Mouse (Mus musculus) testis, postnatal 14 days (tissue): ENCODE measurements around the gene Pla2g4a.
"Not testable (repeated sequence)": the region's sequence is repeated elsewhere in the genome, so short reads cannot be mapped to it uniquely, and the experiment has no call there.

ENCODE experiments used
- DNase-seq: peaks from one replicate; pipeline ENCODE4 v3.0.0; 2021; ENCODE audit warnings: low spot score

Gene Pla2g4a

DNA sequence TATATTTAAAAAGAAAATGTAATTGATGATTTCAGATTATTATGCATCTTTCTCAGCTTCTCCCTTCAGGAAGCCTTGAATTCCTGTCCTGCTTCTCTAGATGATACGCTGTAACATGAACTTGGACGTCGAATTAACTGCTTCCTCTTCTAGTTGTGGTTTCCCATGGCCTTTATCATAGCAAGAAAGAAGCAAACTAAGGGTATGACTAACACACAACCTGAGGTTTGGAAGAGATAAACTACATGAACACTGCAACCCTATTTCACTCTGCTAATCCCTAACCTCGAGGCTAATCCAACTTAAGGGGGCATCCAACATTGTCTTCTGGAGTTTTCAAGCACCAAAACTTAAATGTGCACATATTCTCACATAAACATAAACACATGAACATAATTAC lies 23.3 kb downstream of the Pla2g4a start:
- DNase-seq: no peak

- DNase-seq: no peak
Observed at GRCm38 (mm10) chr1:149929140-149929539, 31.9 kb downstream of the Pla2g4a start.

- DNase-seq: not testable (repeated sequence)
Observed at GRCm38 (mm10) chr1:149923737-149924136, 37.4 kb downstream of the Pla2g4a start.

DNA sequence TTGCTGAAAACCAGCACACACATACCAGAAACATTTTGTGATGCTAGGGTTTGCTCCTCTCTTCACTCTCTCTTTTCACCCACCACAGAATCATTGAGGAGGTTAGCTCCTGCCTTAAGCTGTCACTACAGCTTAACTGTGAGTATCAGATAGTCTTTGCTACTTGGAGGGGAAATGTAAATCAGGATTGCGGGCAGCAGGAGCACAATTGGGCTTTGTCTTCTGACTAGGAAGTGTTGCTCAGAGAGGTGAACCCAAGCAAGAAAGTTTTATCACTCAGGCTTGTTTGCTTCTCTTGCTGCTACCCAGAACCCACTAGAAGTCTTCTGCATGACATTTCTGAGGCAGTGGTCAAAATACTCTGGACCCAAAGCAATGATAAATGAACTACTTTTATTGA lies 38.9 kb downstream of the Pla2g4a start:
- DNase-seq: no peak

GRCm38 (mm10) chr1:149921325-149921724 lies 39.8 kb downstream of the Pla2g4a start:
- no peak for DNase-seq

GRCm38 (mm10) chr1:149919301-149919700 lies 41.8 kb downstream of the Pla2g4a start:
- DNase-seq: no peak

- no peak for DNase-seq
Observed at GRCm38 (mm10) chr1:149912984-149913383, 48.1 kb downstream of the Pla2g4a start.

DNA sequence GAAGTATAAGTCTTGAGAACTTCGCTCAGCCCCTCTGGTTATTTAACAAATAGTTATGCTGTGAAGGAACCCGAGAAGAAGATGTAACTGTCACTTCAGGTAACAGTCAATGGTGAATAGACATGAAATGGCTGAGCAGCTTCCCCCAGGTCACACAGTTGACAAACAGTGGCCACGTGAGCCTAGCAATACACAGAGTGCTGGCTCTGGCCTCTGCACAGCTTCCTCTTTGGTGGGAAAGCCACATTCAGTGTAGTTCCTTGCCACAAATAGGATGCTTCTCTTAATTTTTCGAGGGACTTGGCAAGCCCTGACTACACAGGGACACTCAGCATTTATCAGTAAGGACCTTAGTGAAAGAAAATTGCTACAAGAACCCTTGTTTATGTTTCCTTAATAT lies 50.0 kb downstream of the Pla2g4a start:
- no peak for DNase-seq

DNA sequence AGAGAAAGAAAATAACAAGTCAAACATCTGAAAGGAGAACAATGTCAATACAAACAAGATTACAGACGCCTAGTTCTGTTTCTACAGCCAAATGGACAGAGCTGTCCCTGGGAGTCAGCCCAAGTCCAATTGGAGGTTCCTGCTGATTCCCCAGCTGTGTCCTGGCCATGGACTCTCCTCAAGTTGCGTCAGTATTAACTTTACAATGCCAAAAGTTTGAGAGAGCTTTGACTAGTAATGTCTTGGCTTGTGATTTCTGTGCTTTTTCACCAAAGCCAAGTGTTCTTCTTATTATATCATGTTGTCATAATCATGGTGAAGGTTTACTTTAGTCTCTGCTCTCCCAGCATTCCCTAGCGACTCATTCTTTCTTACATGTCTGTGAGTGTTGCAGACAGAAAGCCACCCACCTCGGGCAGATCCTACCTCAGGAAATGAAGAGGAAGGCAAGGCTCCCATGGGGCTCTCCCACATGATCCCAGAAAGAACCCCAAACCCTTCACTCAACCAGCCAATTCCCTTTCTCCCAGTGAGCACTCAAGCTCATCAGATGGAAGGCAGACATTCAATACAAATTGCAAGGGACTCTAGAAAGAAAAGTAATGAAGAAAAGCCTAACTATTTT lies 63.0 kb downstream of the Pla2g4a start:
- no peak for DNase-seq

GRCm38 (mm10) chr1:149896590-149896989 lies 64.5 kb downstream of the Pla2g4a start:
- DNase-seq: no peak

- DNase-seq: no peak
Observed at GRCm38 (mm10) chr1:149894940-149895339, 66.2 kb downstream of the Pla2g4a start.

DNA sequence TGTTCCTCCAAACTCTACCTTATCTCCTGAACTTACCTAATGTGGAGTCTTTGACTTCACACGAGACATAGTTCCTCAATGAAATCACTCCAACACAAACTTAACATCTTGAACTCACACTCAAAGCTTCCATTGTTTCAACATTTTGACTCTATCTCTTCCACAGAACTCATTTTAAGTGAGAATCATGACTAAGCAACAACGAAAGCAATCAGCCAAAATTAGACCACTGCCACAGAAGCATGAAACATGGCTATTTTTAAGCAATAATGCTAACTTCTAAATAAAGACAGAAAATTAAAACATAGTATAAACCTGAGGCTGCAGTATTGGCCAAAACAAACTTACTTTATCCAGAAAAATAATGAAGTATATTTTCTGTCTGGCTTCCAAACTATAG lies 67.2 kb downstream of the Pla2g4a start:
- no peak for DNase-seq

GRCm38 (mm10) chr1:149891057-149891456 lies 70.0 kb downstream of the Pla2g4a start:
- no peak for DNase-seq

- DNase-seq: no peak
Observed at GRCm38 (mm10) chr1:149882419-149883025, 78.6 kb downstream of the Pla2g4a start.

DNA sequence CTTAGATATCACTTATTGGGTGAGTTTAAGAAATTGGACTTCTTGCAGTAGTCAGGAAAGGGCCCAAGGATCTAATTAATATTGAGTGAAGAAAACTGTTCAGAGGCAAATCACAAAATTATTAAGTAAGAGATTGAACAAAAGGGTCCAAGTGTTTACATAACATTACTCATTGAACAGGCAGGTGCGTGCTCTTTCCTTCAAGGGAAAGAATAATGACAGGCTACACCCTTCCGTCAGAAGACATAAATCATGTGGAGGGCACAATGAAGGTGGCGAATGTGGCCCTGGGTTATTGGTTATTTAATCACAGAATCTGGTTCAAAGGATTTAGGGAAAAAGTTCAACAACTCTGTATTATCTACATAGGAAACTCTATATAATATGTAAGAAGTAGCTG lies 82.9 kb downstream of the Pla2g4a start:
- no peak for DNase-seq

GRCm38 (mm10) chr1:149876502-149876901 lies 84.6 kb downstream of the Pla2g4a start:
- no peak for DNase-seq

DNA sequence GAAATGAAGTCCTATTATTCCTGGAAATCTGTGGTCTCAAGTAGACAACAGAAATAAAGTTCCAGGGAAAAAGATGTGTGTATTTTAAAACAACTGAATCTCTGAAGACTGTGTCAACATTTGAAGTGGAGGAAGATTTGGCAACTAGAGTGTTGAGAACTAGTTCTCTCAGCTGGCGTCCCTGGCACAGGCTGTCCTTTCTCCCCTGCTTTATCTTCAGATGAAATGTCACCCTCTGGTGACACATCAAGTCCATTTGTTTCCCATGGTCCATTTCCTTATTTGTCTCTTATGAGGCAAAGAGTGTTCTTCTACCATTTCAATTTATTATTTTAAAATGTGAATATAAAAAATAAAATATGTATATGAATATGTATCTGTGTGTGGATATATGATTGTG lies 89.5 kb downstream of the Pla2g4a start:
- DNase-seq: no peak

DNA sequence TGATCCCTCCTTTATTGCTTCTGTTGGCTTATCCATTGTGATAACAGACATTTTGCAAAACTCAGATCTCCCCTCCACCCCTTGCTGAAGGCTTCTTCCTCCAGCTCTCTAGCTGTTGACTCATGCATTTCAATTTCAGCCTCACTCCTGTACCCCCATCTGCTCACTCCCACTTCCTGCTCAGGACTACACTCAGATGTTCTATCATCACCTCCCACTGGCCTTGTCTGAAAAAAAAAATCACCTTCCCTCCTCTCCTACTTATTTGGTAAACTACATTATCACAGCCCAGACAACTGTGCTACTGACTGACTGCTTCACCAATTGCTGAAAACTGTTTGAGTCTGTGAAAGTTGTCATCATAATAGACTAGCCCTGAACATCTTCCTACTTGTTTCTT lies 93.8 kb downstream of the Pla2g4a start:
- no peak for DNase-seq

- DNase-seq: no peak
Observed at GRCm38 (mm10) chr1:149866202-149866601, 94.9 kb downstream of the Pla2g4a start.

GRCm38 (mm10) chr1:149862801-149863200 lies 98.3 kb downstream of the Pla2g4a start:
- DNase-seq: peak; percentile 20

DNA sequence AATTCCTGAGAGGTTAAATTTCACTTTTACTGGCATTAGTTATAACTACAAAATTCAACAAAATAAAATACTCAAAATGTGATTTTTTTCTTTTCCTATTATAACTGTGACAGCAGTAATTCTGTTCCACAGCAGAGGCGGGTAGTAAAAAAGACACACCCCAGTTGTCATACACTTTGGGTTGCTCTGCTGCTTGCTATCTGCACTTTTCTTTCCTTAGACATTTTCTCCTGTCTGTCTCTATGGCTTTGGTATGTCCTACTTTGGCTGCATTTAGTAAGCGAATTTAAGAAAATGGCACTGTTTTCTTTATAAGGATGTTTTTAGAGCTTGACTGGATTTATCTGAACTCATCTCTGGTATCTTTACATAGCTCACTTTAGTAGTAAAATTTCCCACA lies 98.9 kb downstream of the Pla2g4a start:
- no peak for DNase-seq

DNA sequence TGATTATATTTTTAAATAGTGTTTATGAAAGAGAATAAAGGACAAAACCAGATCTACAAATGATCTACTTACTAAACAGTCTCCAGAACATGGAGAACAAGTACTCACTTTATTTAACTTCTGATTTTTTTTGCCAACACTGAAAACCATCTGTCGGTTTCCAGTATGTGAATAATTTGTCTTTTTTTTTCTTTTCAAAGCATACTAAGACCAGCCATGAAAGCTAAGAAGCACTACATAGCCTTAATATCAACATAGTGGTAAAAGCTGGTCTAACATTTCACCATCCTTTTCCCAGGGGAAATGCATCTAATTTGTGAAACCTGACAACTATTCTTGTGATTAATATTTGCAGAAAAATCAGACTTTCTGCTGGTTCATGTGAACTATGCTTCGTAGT lies 99.5 kb downstream of the Pla2g4a start:
- no peak for DNase-seq

DNA sequence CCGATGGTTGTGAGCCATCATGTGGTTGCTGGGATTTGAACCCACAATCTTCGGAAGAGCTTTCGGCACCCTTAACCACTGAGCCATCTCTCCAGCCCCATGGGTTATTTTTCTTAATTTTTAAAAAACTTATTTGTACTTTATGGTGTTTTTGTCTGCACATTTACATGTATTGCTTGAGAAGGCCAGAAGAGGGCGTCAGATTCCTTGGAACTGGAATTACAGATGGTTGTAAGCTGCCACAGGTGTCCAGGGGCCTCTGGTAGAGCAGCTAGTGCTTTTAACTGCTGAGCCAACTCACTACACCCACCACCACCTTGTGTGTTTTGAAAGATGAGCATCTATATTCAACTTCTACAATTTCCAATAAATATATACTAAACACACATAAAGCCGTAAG lies 102.4 kb downstream of the Pla2g4a start:
- DNase-seq: no peak

DNA sequence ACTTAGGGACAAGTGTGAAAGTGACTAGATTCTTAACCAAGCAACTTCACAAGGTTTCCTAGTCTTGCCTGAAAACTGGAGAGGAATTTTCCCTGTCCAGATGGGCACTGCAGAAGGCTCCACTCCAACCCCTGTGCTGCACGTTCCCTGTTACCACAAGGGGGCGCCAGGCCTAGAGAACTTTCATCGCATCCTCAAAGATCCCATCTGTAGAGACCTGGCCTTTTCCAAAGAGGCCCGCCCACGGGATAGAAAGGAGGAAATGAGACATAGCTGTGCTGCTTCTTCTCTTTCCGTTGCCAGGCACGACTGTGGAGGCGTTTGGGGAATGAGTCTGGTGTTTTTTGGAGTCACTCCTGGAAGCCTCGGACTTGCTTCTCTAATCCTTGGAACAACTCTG lies 104.4 kb downstream of the Pla2g4a start:
- peak; percentile 74 for DNase-seq
